Comparison of ENCODE assay signal across 9 mouse cellular contexts in the genomic region with DNA sequence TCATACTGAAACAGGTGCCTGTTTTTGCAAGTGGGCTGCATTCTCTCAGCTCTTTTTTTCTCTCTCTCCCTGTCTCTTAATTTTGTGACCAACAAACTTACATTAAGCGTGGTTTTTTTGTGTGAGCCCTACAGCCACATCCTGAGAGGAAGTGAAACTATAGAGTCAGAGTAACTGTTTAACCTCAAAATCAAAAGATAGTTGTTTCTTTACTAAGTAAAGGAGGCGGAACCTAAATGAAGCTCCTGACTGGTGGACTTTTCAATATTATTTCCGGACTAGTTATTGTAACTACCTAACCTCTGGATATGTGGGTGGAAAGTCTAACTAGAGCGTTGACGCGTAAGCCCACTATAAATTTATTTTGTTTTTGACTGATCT. TPM values are rescaled to one million over a fixed set of nuclear protein-coding genes. Genes with fewer than 3 reads are reported as not detected.
A peak's percentile ranks its signal among the peaks of the same experiment; 100 is the strongest.
DNase-seq lines count a peak whose midpoint lies in the region; ATAC-seq and TF ChIP-seq lines count a peak whose summit lies in the region.
"Had no signal": no experiment of that assay in that cellular context is flagged by ENCODE, and none has a peak within 500 bp of the region (broad histone marks: within the 10 kb centered on the region; RNA-seq: fewer than 3 reads in every experiment).

No protein-coding gene starts in this region.

- H3K4me3 ChIP-seq in layer of hippocampus, adult 2 months: peak overlapping the region; percentile 64
- no peak overlapping the region for H3K4me3 ChIP-seq in stomach, postnatal 0 days (ENCODE audit: low read depth, low read length)

- H3K36me3 ChIP-seq in stomach, postnatal 0 days (ENCODE audit: control insufficient read depth, insufficient read depth, low read length): no peaks in the 10 kb centered on the region
- H3K36me3 ChIP-seq: limb, embryonic 15.5 days had no signal

- H3K27me3 ChIP-seq in stomach, postnatal 0 days (ENCODE audit: control insufficient read depth, insufficient read depth, low read length): no peaks in the 10 kb centered on the region

- no peak for TF ChIP-seq EP300 in stomach, postnatal 0 days (optimal IDR thresholded peaks at IDR 0.05)

- no peak overlapping the region for H3K9ac ChIP-seq in stomach, postnatal 0 days (ENCODE audit: low read length)
- H3K9ac ChIP-seq: limb, embryonic 15.5 days had no signal

- DNase-seq in layer of hippocampus, adult 2 months (ENCODE audit: low spot score in 2 of 2): no peak
- DNase-seq in layer of hippocampus, postnatal 14 days (ENCODE audit: low spot score in 2 of 2): no peak
- DNase-seq in brain, embryonic 14.5 days (ENCODE audit: low read depth): peak; percentile 6
- DNase-seq in stomach, postnatal 0 days (ENCODE audit: low spot score): no peak
- DNase-seq in gastrocnemius, adult 8-10 months (ENCODE audit: low spot score in 2 of 2): no peak
- DNase-seq in cerebellum, adult 11-12 months: no peak

- WGBS in stomach, postnatal 0 days: 78% methylated on average over 6 of the region's 6 CpGs

- TF ChIP-seq POLR2A in brain, embryonic 14.5 days (IDR thresholded peaks at IDR 0.05; ENCODE audit: borderline replicate concordance, extremely low read depth, insufficient read depth, insufficient read length, poor library complexity, severe bottlenecking): no peak

- H3K9me3 ChIP-seq in stomach, postnatal 0 days (ENCODE audit: control insufficient read depth, low read length): no peaks in the 10 kb centered on the region
- H3K9me3 ChIP-seq: limb, embryonic 15.5 days had no signal

- H3K4me1 ChIP-seq in stomach, postnatal 0 days (replicated peaks; ENCODE audit: control insufficient read depth, insufficient read depth): no peaks in the 10 kb centered on the region

- no peak for TF ChIP-seq CTCF in layer of hippocampus, adult 2 months (conservative IDR thresholded peaks at IDR 0.05)
- TF ChIP-seq CTCF in brain, embryonic 14.5 days (IDR thresholded peaks at IDR 0.05; ENCODE audit: borderline replicate concordance, extremely low read depth, insufficient read depth, insufficient read length): no peak
- TF ChIP-seq CTCF in stomach, postnatal 0 days (IDR thresholded peaks at IDR 0.05; ENCODE audit: low read depth): no peak

- H3K4me2 ChIP-seq in stomach, postnatal 0 days (replicated peaks; ENCODE audit: low read depth): no peak overlapping the region
- H3K4me2 ChIP-seq: limb, embryonic 15.5 days had no signal

- peak overlapping the region; percentile 93 for H3K27ac ChIP-seq in layer of hippocampus, adult 2 months
- no peak overlapping the region for H3K27ac ChIP-seq in stomach, postnatal 0 days (replicated peaks)
- H3K27ac ChIP-seq: limb, embryonic 15.5 days had no signal

- ATAC-seq in inflammation-experienced regulatory T-cells, adult 6 months: peak; percentile 75
- ATAC-seq in monocyte, adult 5-6 weeks (replicated peaks; ENCODE audit: insufficient number of reproducible peaks, low FRiP score, low TSS enrichment, poor library complexity, severe bottlenecking): peak; percentile 77
- ATAC-seq in stomach, postnatal 0 days (ENCODE audit: low FRiP score, low TSS enrichment): no peak

RNA-seq across cellular contexts. Expression of gene Kcna3, which starts 2.2 kb away (rescaled TPM):
- total RNA-seq in layer of hippocampus, adult 2 months (2021): 10 to 100 TPM; 21.1 to 21.4 TPM
- total RNA-seq in layer of hippocampus, postnatal 14 days (2021): 10 to 100 TPM; 13.8 to 17.1 TPM
- 9.9 and 10.0 TPM in 2 replicates for polyA plus RNA-seq in brain, embryonic 14.5 days (2012; rRNA removed)
- polyA plus RNA-seq in inflammation-experienced regulatory T-cells, adult 6 months (2017; shearing (Covaris generic)): 10 to 100 TPM in 2 of 3 experiments, 1 to 10 TPM in 1; 9.4 to 18.5 (median 14.0) TPM
- total RNA-seq in monocyte, adult 5-6 weeks (2017): 5.3 to 23.6 TPM (median 8.3 TPM) in 3 replicates
- polyA plus RNA-seq in stomach, postnatal 0 days (2015; fragmentation: Nextera tagmentation; extraction: Ambion mirVana): 0.15 and 0.34 TPM in 2 replicates
- not detected for total RNA-seq in gastrocnemius, adult 8-10 months (2022)
